Comparison of ENCODE assay signal across 7 mouse cellular contexts in the genomic region with DNA sequence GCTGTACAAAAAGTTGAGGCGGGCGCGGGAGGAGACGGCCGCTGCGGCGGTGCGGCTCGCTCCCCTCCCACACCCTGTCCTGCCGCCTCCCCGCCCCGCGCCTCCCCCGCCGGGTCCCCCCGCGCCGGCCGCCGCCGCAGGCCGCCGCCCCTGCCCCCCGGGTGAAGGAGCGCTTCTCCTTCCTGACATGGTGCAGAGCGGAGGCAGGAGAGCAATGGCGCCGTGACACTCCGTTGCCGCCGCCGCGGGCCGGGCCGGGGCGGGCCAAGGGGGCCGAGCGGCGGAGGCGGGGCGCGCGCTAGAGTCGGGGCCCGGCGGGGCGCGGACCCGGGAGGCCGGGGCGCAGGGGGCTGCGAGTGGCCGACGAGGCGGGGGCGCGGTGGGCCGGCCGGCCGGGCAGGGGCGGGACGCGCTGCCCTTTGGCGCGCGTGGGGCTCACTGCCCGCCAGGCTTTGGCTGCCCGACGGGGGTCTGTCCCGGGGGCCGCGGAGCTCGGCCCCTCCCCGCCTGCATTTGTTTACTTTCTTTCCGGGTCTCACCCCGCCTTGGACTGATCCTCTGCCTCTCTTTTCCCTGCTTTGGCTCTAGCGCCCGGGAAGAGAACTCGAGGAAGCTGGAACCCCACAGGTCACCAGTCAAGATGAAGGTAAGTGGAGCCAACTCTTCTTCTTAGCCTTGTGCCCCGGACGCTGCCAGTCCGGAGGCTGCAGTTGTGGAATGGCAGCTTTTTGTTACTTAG. TPM values are rescaled to one million over a fixed set of nuclear protein-coding genes. Genes with fewer than 3 reads are reported as not detected.
DNase-seq lines count a peak whose midpoint lies in the region; ATAC-seq and TF ChIP-seq lines count a peak whose summit lies in the region.

No protein-coding gene starts in this region.

- H3K9ac ChIP-seq in forebrain, embryonic 12.5 days: peak overlapping the region; percentile 91
- peak overlapping the region; percentile 85 for H3K9ac ChIP-seq in limb, embryonic 14.5 days (ENCODE audit: low read depth, low read length, severe bottlenecking)
- H3K9ac ChIP-seq in midbrain, embryonic 16.5 days (ENCODE audit: low read depth, low read length): peak overlapping the region; percentile 83

- peak overlapping the region; percentile 79 for H3K4me2 ChIP-seq in forebrain, embryonic 12.5 days
- peak overlapping the region; percentile 60 for H3K4me2 ChIP-seq in limb, embryonic 14.5 days (replicated peaks; ENCODE audit: low read depth, low read length, severe bottlenecking)
- H3K4me2 ChIP-seq in midbrain, embryonic 16.5 days (ENCODE audit: low read length): peak overlapping the region; percentile 93

- peak; percentile 59 for DNase-seq in MN1 (ENCODE audit: low spot score)
- peak; percentile 69 to 79 for DNase-seq in adrenal gland, postnatal 36 days
- DNase-seq in hindbrain, embryonic 10.5 days (ENCODE audit: low spot score): peak; percentile 58
- DNase-seq in limb, embryonic 14.5 days (ENCODE audit: low spot score): peak; percentile 36

- peaks cover 23% of the 10 kb centered on the region for H3K4me1 ChIP-seq in forebrain, embryonic 12.5 days
- peaks cover 30% of the 10 kb centered on the region for H3K4me1 ChIP-seq in hindbrain, embryonic 10.5 days (replicated peaks)
- H3K4me1 ChIP-seq in limb, embryonic 14.5 days (ENCODE audit: control insufficient read depth, insufficient read depth, low read length): peaks cover 10% of the 10 kb centered on the region
- peaks cover 30% of the 10 kb centered on the region for H3K4me1 ChIP-seq in midbrain, embryonic 16.5 days (ENCODE audit: control insufficient read depth, insufficient read depth, low read length)
- H3K4me1 ChIP-seq in testis, adult 2 months (ENCODE audit: control insufficient read depth, insufficient read depth, low read length): 0 out of 2 replicates have a peak, but pooled peaks cover 2% of the 10 kb centered on the region

- TF ChIP-seq POLR2A in limb, embryonic 14.5 days (IDR thresholded peaks at IDR 0.05; ENCODE audit: borderline replicate concordance, extremely low read depth, insufficient read depth, insufficient read length): no peak
- no peak for TF ChIP-seq POLR2A in testis, adult 2 months (IDR thresholded peaks at IDR 0.05; ENCODE audit: control insufficient read depth, low read depth, low read length)

- peak overlapping the region; percentile 96 for H3K27ac ChIP-seq in forebrain, embryonic 12.5 days
- H3K27ac ChIP-seq in hindbrain, embryonic 10.5 days: peak overlapping the region; percentile 95
- H3K27ac ChIP-seq in limb, embryonic 14.5 days (replicated peaks; ENCODE audit: low read depth, low read length): peak overlapping the region; percentile 90
- H3K27ac ChIP-seq in midbrain, embryonic 16.5 days (ENCODE audit: low read length): peak overlapping the region; percentile 91
- peak overlapping the region; percentile 99 for H3K27ac ChIP-seq in testis, adult 2 months (ENCODE audit: control insufficient read depth, insufficient read depth, low read depth, low read length)

- WGBS in forebrain, embryonic 12.5 days: 0% methylated on average over 32 of the region's 82 CpGs
- 2% methylated on average over 67 of the region's 82 CpGs for WGBS in hindbrain, embryonic 10.5 days
- WGBS in limb, embryonic 14.5 days: under 1% methylated on average over 47 of the region's 82 CpGs
- WGBS in midbrain, embryonic 16.5 days: under 1% methylated on average over 45 of the region's 82 CpGs

- no peaks in the 10 kb centered on the region for H3K9me3 ChIP-seq in forebrain, embryonic 12.5 days
- no peaks in the 10 kb centered on the region for H3K9me3 ChIP-seq in hindbrain, embryonic 10.5 days
- H3K9me3 ChIP-seq in limb, embryonic 14.5 days (ENCODE audit: control insufficient read depth, low read length): no peaks in the 10 kb centered on the region
- no peaks in the 10 kb centered on the region for H3K9me3 ChIP-seq in midbrain, embryonic 16.5 days (replicated peaks; ENCODE audit: control insufficient read depth, low read length, poor library complexity, severe bottlenecking)

- peak; percentile 17 for ATAC-seq in forebrain, embryonic 12.5 days (ENCODE audit: low FRiP score)
- ATAC-seq in limb, embryonic 14.5 days (ENCODE audit: low FRiP score, low read depth): no peak
- no peak for ATAC-seq in midbrain, embryonic 16.5 days

- peak overlapping the region; percentile 97 for H3K4me3 ChIP-seq in forebrain, embryonic 12.5 days (replicated peaks)
- peak overlapping the region; percentile 91 for H3K4me3 ChIP-seq in hindbrain, embryonic 10.5 days
- H3K4me3 ChIP-seq in limb, embryonic 14.5 days (replicated peaks; ENCODE audit: low read length): peak overlapping the region; percentile 96
- H3K4me3 ChIP-seq in midbrain, embryonic 16.5 days (ENCODE audit: low read depth, low read length): peak overlapping the region; percentile 97
- peak overlapping the region; percentile 99 for H3K4me3 ChIP-seq in testis, adult 2 months (ENCODE audit: control insufficient read depth, low read depth, low read length)

- TF ChIP-seq CTCF in testis, adult 2 months (IDR thresholded peaks at IDR 0.05; ENCODE audit: control insufficient read depth, insufficient read depth, insufficient replicate concordance, low read depth, low read length): no peak

- H3K27me3 ChIP-seq in forebrain, embryonic 12.5 days: no peaks in the 10 kb centered on the region
- H3K27me3 ChIP-seq in hindbrain, embryonic 10.5 days (ENCODE audit: insufficient read depth, poor library complexity, severe bottlenecking): no peaks in the 10 kb centered on the region
- no peaks in the 10 kb centered on the region for H3K27me3 ChIP-seq in limb, embryonic 14.5 days (ENCODE audit: control insufficient read depth, insufficient read depth, low read length)
- H3K27me3 ChIP-seq in midbrain, embryonic 16.5 days (ENCODE audit: control insufficient read depth, insufficient read depth, low read depth, low read length): no peaks in the 10 kb centered on the region
- no peaks in the 10 kb centered on the region for H3K27me3 ChIP-seq in testis, adult 2 months (ENCODE audit: control insufficient read depth, insufficient read depth, low read length)

- peaks cover 31% of the 10 kb centered on the region for H3K36me3 ChIP-seq in forebrain, embryonic 12.5 days (replicated peaks)
- H3K36me3 ChIP-seq in hindbrain, embryonic 10.5 days: peaks cover 46% of the 10 kb centered on the region
- H3K36me3 ChIP-seq in limb, embryonic 14.5 days (ENCODE audit: control insufficient read depth, insufficient read depth, low read length): peaks cover 42% of the 10 kb centered on the region
- H3K36me3 ChIP-seq in midbrain, embryonic 16.5 days (ENCODE audit: control insufficient read depth, insufficient read depth, low read length): peaks cover 10% of the 10 kb centered on the region; the same call in 1 of the 2 replicates
- H3K36me3 ChIP-seq in testis, adult 2 months (ENCODE audit: control insufficient read depth, insufficient read depth, low read length): no peaks in the 10 kb centered on the region; the same call in 1 of the 2 replicates

RNA-seq across cellular contexts. Expression of gene Arid4a, which starts 0.9 kb away (rescaled TPM):
- 10 to 100 TPM; 21.2 to 22.3 TPM for total RNA-seq in adrenal gland, postnatal 36 days (2021)
- polyA plus RNA-seq in forebrain, embryonic 12.5 days (2016; fragmentation: Nextera tagmentation; extraction: Ambion mirVana): 41.1 and 41.5 TPM in 2 replicates
- polyA plus RNA-seq in hindbrain, embryonic 10.5 days (2016; fragmentation: Nextera tagmentation; extraction: Ambion mirVana): 21.6 and 27.5 TPM in 2 replicates
- polyA plus RNA-seq in limb, embryonic 14.5 days (2012; rRNA removed): 7.3 and 11.7 TPM in 2 replicates
- 32.2 and 40.8 TPM in 2 replicates for polyA plus RNA-seq in limb, embryonic 14.5 days (2014; fragmentation: Nextera tagmentation; extraction: Ambion mirVana)
- 49.1 and 49.4 TPM in 2 replicates for polyA plus RNA-seq in midbrain, embryonic 16.5 days (2015; fragmentation: Nextera tagmentation; extraction: Ambion mirVana)
- polyA plus RNA-seq in testis, adult 2 months (2012; rRNA removed): 2.9 and 3.5 TPM in 2 replicates

RNA-seq across cellular contexts. Expression of gene Psma3, which starts 42.3 kb away (rescaled TPM):
- total RNA-seq in adrenal gland, postnatal 36 days (2021): 100 to 1,000 TPM; 366 to 395 TPM
- 547 and 562 TPM in 2 replicates for polyA plus RNA-seq in forebrain, embryonic 12.5 days (2016; fragmentation: Nextera tagmentation; extraction: Ambion mirVana)
- 605 and 630 TPM in 2 replicates for polyA plus RNA-seq in hindbrain, embryonic 10.5 days (2016; fragmentation: Nextera tagmentation; extraction: Ambion mirVana)
- 196 and 245 TPM in 2 replicates for polyA plus RNA-seq in limb, embryonic 14.5 days (2012; rRNA removed)
- polyA plus RNA-seq in limb, embryonic 14.5 days (2014; fragmentation: Nextera tagmentation; extraction: Ambion mirVana): 543 and 594 TPM in 2 replicates
- polyA plus RNA-seq in midbrain, embryonic 16.5 days (2015; fragmentation: Nextera tagmentation; extraction: Ambion mirVana): 489 and 519 TPM in 2 replicates
- 28.0 and 42.4 TPM in 2 replicates for polyA plus RNA-seq in testis, adult 2 months (2012; rRNA removed)
